Mouse (Mus musculus) mesoderm, embryonic 11.5 days (tissue): ENCODE measurements around the gene Nrp1.

ENCODE experiments used
- DNase-seq: peaks from one replicate; pipeline ENCODE4 v3.0.0-alpha.2; 2012; ENCODE audit warnings: low read depth, low spot score

Gene Nrp1

DNA sequence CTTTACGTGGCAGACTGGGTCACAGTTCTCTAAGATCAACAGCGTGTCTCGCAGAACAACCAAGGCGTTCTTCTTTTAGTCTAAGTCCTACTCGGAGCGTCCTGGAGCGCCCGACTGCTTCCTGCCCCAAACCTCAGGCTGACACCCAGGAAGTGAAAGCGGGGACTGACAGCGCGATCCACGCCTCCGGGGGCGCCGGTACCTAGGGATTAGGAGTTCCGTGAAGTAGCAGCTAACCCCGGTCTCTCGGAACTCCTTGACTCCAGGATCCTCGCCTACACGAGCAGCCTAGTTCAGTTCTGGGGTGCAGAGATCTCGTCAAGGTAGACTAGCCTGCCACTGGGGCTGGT lies at the start of gene Nrp1:
Gene Nrp1, plus strand, starts transcription at position 199 of the 350 bp plus-strand sequence.
- no peak for DNase-seq

GRCm38 (mm10) chr8:128320797-128321196 lies 37.6 kb upstream of the Nrp1 start:
- DNase-seq = no peak

DNA sequence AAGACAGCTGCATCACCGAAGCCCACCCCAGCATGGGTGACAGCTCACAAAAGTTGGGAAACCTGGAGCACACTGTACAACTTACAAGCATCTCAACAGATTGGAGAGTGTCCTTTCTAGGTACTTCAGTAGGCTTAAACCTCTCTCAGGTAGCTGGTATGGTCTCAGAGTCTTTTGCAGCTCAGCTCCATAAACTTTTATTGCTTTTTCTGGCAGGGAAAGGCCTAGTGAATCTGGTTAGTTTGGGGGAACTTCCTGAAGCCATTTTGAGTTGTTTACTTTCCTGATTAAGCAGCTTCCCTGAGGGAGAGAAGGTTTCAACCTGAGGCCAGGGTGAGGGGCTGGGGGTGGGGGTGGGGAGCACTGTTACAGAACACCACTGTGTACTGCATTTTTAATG lies 31.1 kb upstream of the Nrp1 start:
- DNase-seq = no peak

- peak; percentile 6 for DNase-seq
Observed at GRCm38 (mm10) chr8:128327922-128328321, 30.5 kb upstream of the Nrp1 start.

GRCm38 (mm10) chr8:128329502-128329901 lies 28.9 kb upstream of the Nrp1 start:
- DNase-seq = no peak

- no peak for DNase-seq
Observed at GRCm38 (mm10) chr8:128335976-128336375, 22.4 kb upstream of the Nrp1 start.

- DNase-seq = no peak
Observed at GRCm38 (mm10) chr8:128338951-128339350, 19.5 kb upstream of the Nrp1 start.

- DNase-seq = no peak
Observed at GRCm38 (mm10) chr8:128339521-128339920, 18.9 kb upstream of the Nrp1 start.

GRCm38 (mm10) chr8:128350405-128350804 lies 8.0 kb upstream of the Nrp1 start:
- no peak for DNase-seq

- DNase-seq = no peak
Observed at GRCm38 (mm10) chr8:128351211-128351610, 7.2 kb upstream of the Nrp1 start.

GRCm38 (mm10) chr8:128352821-128353220 lies 5.6 kb upstream of the Nrp1 start:
- no peak for DNase-seq

GRCm38 (mm10) chr8:128353999-128354398 lies 4.4 kb upstream of the Nrp1 start:
- no peak for DNase-seq

DNA sequence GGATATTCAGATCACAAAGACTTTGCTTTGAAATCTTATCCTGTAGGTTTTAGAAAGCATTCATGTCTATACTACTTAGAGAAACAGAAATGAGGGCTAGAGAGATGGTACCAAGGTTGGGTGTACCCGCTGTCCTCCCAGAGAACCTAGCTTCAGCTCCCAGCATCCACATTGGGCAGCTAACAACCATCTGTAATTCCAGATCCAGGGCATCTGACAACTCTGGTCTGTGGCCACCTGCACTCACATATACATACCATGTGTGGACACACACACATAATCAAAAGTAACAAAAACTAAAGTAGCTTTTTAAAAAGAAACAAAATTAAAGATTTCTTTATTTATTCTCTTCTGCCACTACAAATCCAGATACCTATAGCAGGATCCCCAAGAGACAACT lies 3.3 kb upstream of the Nrp1 start:
- no peak for DNase-seq

- DNase-seq = no peak
Observed at GRCm38 (mm10) chr8:128356170-128356569, 2.2 kb upstream of the Nrp1 start.

- peak; percentile 84 for DNase-seq
Observed at GRCm38 (mm10) chr8:128356796-128357539, 1.4 kb upstream of the Nrp1 start.

GRCm38 (mm10) chr8:128357540-128358405 lies 631 bp upstream of the Nrp1 start:
- DNase-seq = peak; percentile 63

DNA sequence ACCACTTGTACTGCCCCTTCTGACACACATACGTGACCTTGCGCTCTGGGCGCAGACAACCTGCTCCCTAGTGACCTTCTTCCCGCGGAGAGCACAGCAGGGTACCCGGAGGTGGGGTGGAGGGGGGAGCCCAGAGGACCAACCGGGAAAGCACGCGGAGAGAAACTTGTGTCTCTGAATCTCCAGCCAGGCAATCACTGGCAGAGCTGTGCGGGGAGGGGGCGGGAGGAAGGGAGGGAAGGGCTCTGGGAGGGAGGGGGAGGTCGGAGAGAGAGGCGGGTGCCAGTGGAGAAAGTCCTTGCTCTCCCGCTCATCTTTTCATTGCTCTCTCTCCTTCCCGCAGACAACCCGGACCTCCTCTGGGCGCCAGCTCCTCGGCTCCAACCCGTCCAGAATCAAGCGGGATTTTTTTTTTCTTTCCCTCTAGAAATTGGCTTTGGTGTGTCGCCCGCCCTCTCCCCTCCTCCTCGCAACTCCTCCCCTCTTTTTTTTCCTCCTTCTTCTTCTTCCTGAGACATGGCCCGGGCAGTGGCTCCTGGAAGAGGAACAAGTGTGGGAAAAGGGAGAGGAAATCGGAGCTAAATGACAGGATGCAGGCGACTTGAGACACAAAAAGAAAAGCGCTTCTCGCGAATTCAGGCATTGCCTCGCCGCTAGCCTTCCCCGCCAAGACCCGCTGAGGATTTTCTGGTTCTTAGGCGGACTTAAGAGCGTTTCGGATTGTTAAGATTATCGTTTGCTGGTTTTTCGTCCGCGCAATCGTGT lies 534 bp downstream of the Nrp1 start:
- DNase-seq = peak; percentile 76

- peak; percentile 59 for DNase-seq
Observed at GRCm38 (mm10) chr8:128359521-128360318, 1.3 kb downstream of the Nrp1 start.

DNA sequence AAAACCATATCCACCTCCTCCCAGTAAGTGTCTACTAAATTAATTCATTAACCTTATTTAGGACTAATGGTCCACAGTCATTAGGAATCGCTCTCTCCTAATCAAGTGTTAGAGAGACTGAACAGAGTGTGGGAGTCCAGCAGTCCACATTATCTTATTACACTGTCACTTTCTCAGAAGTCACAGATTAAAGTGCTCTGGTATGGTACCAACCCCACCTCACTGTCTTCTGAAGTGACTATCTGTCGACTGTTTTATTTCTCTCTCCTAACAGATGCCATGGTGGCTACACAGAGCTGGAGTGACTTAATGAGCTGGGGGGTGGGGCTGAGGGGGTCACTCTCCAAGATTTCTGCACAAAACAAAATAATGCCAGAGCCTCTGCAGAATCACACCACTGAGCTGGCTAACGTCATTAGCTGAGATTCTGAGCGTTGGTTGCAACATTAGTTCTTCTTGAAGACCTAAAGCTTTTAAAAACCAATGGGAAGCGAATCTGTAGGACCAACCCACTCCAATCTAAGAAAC lies 3.0 kb downstream of the Nrp1 start:
- DNase-seq = no peak

- DNase-seq = peak; percentile 88
Observed at GRCm38 (mm10) chr8:128362940-128363595, 4.7 kb downstream of the Nrp1 start.

- DNase-seq = no peak
Observed at GRCm38 (mm10) chr8:128370496-128370895, 12.1 kb downstream of the Nrp1 start.
